Comparison of ENCODE assay signal across 14 mouse cellular contexts in genomic region chr12:98050500-98050899, GRCm38 (mm10).
A peak's percentile ranks its signal among the peaks of the same experiment; 100 is the strongest.
DNase-seq lines count a peak whose midpoint lies in the region; ATAC-seq and TF ChIP-seq lines count a peak whose summit lies in the region.
"Had no signal": no experiment of that assay in that cellular context is flagged by ENCODE, and none has a peak within 500 bp of the region (broad histone marks: within the 10 kb centered on the region; RNA-seq: fewer than 3 reads in every experiment).

No protein-coding gene starts in this region.

- TF ChIP-seq CTCF in lung, postnatal 0 days (IDR thresholded peaks at IDR 0.05): no peak

- no peak overlapping the region for H3K4me3 ChIP-seq in heart, embryonic 10.5 days
- no peak overlapping the region for H3K4me3 ChIP-seq in lung, postnatal 0 days (ENCODE audit: low read depth, low read length)
- no peak overlapping the region for H3K4me3 ChIP-seq in limb, embryonic 13.5 days
- H3K4me3 ChIP-seq: forebrain, embryonic 12.5 days had no signal

- WGBS in heart, embryonic 10.5 days: 5% methylated on average over 1 of the region's 1 CpGs
- 6% methylated on average over 1 of the region's 1 CpGs for WGBS in lung, postnatal 0 days
- WGBS in limb, embryonic 13.5 days: 3% methylated on average over 1 of the region's 1 CpGs

- H3K4me1 ChIP-seq in heart, embryonic 10.5 days: peaks cover 24% of the 10 kb centered on the region
- H3K4me1 ChIP-seq in lung, postnatal 0 days (ENCODE audit: insufficient read depth, low read depth, low read length): no peaks in the 10 kb centered on the region
- H3K4me1 ChIP-seq in limb, embryonic 13.5 days: 0 out of 2 replicates have a peak, but pooled peaks cover 5% of the 10 kb centered on the region

- no peak for DNase-seq in heart, embryonic 10.5 days (ENCODE audit: low spot score)
- no peak for DNase-seq in heart, adult 18-20 months
- peak; percentile 21 for DNase-seq in lung, postnatal 0 days (ENCODE audit: low spot score)
- DNase-seq in lung, postnatal 25 days (ENCODE audit: low spot score): no peak
- peak; percentile 51 for DNase-seq in embryo, embryonic 11 days
- no peak for DNase-seq in left cerebral cortex, postnatal 36 days (ENCODE audit: low spot score in 2 of 2)
- DNase-seq: adrenal gland, postnatal 36 days; cerebellum, adult 9-11 months; gastrocnemius, postnatal 25 days; heart, postnatal 4 days; right cerebral cortex, postnatal 14 days had no signal

- TF ChIP-seq EP300 in lung, postnatal 0 days (IDR thresholded peaks at IDR 0.05): no peak

- no peak overlapping the region for H3K9ac ChIP-seq in lung, postnatal 0 days (replicated peaks; ENCODE audit: low read depth)
- no peak overlapping the region for H3K9ac ChIP-seq in limb, embryonic 13.5 days
- H3K9ac ChIP-seq: forebrain, embryonic 12.5 days had no signal

- intact Hi-C loops in left cerebral cortex, postnatal 36 days (cut with DNase I): no loop called here

- no peak for ATAC-seq in lung, postnatal 0 days
- ATAC-seq in limb, embryonic 13.5 days (ENCODE audit: low FRiP score, low read depth): peak; percentile 82
- no peak for ATAC-seq in monocyte, adult 5-6 weeks (replicated peaks; ENCODE audit: insufficient number of reproducible peaks, low FRiP score, low TSS enrichment, poor library complexity, severe bottlenecking)

- no peaks in the 10 kb centered on the region for H3K27me3 ChIP-seq in heart, embryonic 10.5 days (ENCODE audit: insufficient read depth, poor library complexity, severe bottlenecking)
- no peaks in the 10 kb centered on the region for H3K27me3 ChIP-seq in lung, postnatal 0 days (replicated peaks; ENCODE audit: insufficient read depth, low read length)
- H3K27me3 ChIP-seq in limb, embryonic 13.5 days: no peaks in the 10 kb centered on the region
- H3K27me3 ChIP-seq: forebrain, embryonic 12.5 days had no signal

- no peaks in the 10 kb centered on the region for H3K36me3 ChIP-seq in heart, embryonic 10.5 days
- H3K36me3 ChIP-seq in lung, postnatal 0 days (ENCODE audit: insufficient read depth, low read length): no peaks in the 10 kb centered on the region
- no peaks in the 10 kb centered on the region for H3K36me3 ChIP-seq in limb, embryonic 13.5 days
- H3K36me3 ChIP-seq: forebrain, embryonic 12.5 days had no signal

- H3K4me2 ChIP-seq in lung, postnatal 0 days (replicated peaks; ENCODE audit: low read depth, low read length): no peak overlapping the region
- no peak overlapping the region for H3K4me2 ChIP-seq in limb, embryonic 13.5 days (replicated peaks)
- H3K4me2 ChIP-seq: forebrain, embryonic 12.5 days had no signal

- peak overlapping the region; percentile 73 for H3K27ac ChIP-seq in heart, embryonic 10.5 days
- no peak overlapping the region for H3K27ac ChIP-seq in lung, postnatal 0 days (ENCODE audit: low read length)
- H3K27ac ChIP-seq in limb, embryonic 13.5 days: no peak overlapping the region
- H3K27ac ChIP-seq: forebrain, embryonic 12.5 days had no signal

- no peaks in the 10 kb centered on the region for H3K9me3 ChIP-seq in heart, embryonic 10.5 days
- H3K9me3 ChIP-seq in lung, postnatal 0 days (ENCODE audit: low read length): no peaks in the 10 kb centered on the region
- no peaks in the 10 kb centered on the region for H3K9me3 ChIP-seq in limb, embryonic 13.5 days
- H3K9me3 ChIP-seq: forebrain, embryonic 12.5 days had no signal

Comparison
In these comparisons a context has a peak if more than half of its experiments do, and no peak if none do; other contexts are left out.
1. DNase-seq: peak in lung, postnatal 0 days (single experiment) and embryo, embryonic 11 days (single experiment); none in heart, embryonic 10.5 days (single experiment), heart, adult 18-20 months (0 of 2), lung, postnatal 25 days (single experiment) and left cerebral cortex, postnatal 36 days (0 of 2).